Mouse (Mus musculus) neural tube, embryonic 15.5 days (tissue): Measurements from ENCODE around the gene Gnb1l. TPM values are rescaled to one million over a fixed set of nuclear protein-coding genes. Genes with fewer than 3 reads are reported as not detected.
A peak's percentile ranks its signal among the peaks of the same experiment; 100 is the strongest.
"Not testable (repeated sequence)": the region's sequence is repeated elsewhere in the genome, so short reads cannot be mapped to it uniquely, and the experiment has no call there.

ENCODE experiments used
- ATAC-seq: fragments of 200-750 bp; cut with Nextera tagmentation; 2 replicates; pipeline ENCODE4 v1.8.0; 2017; ENCODE audit warnings: mild to moderate bottlenecking, moderate TSS enrichment, moderate library complexity; ENCODE audit not compliant: low FRiP score
- H3K27ac ChIP-seq: fragments of 300-500 bp; sonication (generic); replicated peaks from 2 replicates; pipeline ENCODE4 v1.5.1; 2015; ENCODE audit warnings: mild to moderate bottlenecking, inconsistent platforms
- H3K27me3 ChIP-seq: fragments of 300-500 bp; sonication (generic); replicated peaks from 2 replicates; pipeline ENCODE4 v1.6.1; 2015; ENCODE audit warnings: inconsistent platforms
- H3K36me3 ChIP-seq: fragments of 300-500 bp; sonication (generic); 2 replicates; pipeline ENCODE4 v1.6.1; 2015; ENCODE audit warnings: inconsistent platforms
- H3K4me1 ChIP-seq: fragments of 300-500 bp; sonication (generic); 2 replicates; pipeline ENCODE4 v1.6.1; 2015; ENCODE audit warnings: inconsistent platforms
- H3K4me2 ChIP-seq: fragments of 300-500 bp; sonication (generic); 2 replicates; pipeline ENCODE4 v1.6.1; 2015; ENCODE audit warnings: inconsistent platforms, mild to moderate bottlenecking, moderate library complexity
- H3K4me3 ChIP-seq: fragments of 300-500 bp; sonication (generic); replicated peaks from 2 replicates; pipeline ENCODE4 v1.5.1; 2015; ENCODE audit warnings: mild to moderate bottlenecking, inconsistent platforms
- H3K9ac ChIP-seq: fragments of 300-500 bp; sonication (generic); replicated peaks from 2 replicates; pipeline ENCODE4 v1.6.1; 2015; ENCODE audit warnings: mild to moderate bottlenecking, inconsistent platforms
- H3K9me3 ChIP-seq: fragments of 300-500 bp; sonication (generic); replicated peaks from 2 replicates; pipeline ENCODE4 v1.6.1; 2016; ENCODE audit warnings: inconsistent platforms
- WGBS: fragments of 180-500 bp; shearing (Covaris S2); methylation state at CpG from one replicate; pipeline ENCODE4 v1.1.7; 2015; ENCODE audit warnings: mixed read lengths; 5-methylcytosine and 5-hydroxymethylcytosine counted together
- polyA plus RNA-seq: library from polyadenylated mRNA; unstranded; fragments of >200 nt; fragmentation: Nextera tagmentation; extraction: Ambion mirVana; gene quantifications from 2 replicates; pipeline ENCODE4 v1.2.1, GENCODE M21; 2015

Gnb1l gene
- polyA plus RNA-seq, 1 experiment from 2014 or later: 16.1 TPM

- H3K9ac ChIP-seq: no peak overlapping the region
- peaks cover 13% of the 10 kb centered on the region for H3K36me3 ChIP-seq
- H3K27me3 ChIP-seq: no peaks in the 10 kb centered on the region
- no peak for ATAC-seq
- H3K4me2 ChIP-seq: no peak overlapping the region
- H3K27ac ChIP-seq: no peak overlapping the region
- H3K4me3 ChIP-seq: no peak overlapping the region
- 54% methylated on average over 1 of the region's 1 CpGs for WGBS
- no peaks in the 10 kb centered on the region for H3K9me3 ChIP-seq
- H3K4me1 ChIP-seq: no peaks in the 10 kb centered on the region
These were observed 8.7 kb downstream of the Gnb1l start for GRCm38 (mm10) chr16:18507200-18507549.

- ATAC-seq: no peak
- H3K4me2 ChIP-seq: no peak overlapping the region
- H3K27me3 ChIP-seq: no peaks in the 10 kb centered on the region
- no peak overlapping the region for H3K9ac ChIP-seq
- no peaks in the 10 kb centered on the region for H3K4me1 ChIP-seq
- H3K4me3 ChIP-seq: no peak overlapping the region
- H3K9me3 ChIP-seq: no peaks in the 10 kb centered on the region
- H3K36me3 ChIP-seq: no peaks in the 10 kb centered on the region
- H3K27ac ChIP-seq: no peak overlapping the region
- 82% methylated on average over 5 of the region's 5 CpGs for WGBS
These were observed 13.2 kb downstream of the Gnb1l start for GRCm38 (mm10) chr16:18511741-18512140.

GRCm38 (mm10) chr16:18513508-18513907 lies 15.0 kb downstream of the Gnb1l start:
- WGBS: 71% methylated on average over 6 of the region's 6 CpGs

GRCm38 (mm10) chr16:18518091-18518490 lies 19.6 kb downstream of the Gnb1l start:
- ATAC-seq: no peak
- Histone ChIP-seq H3K27ac (no peak overlapping the region), H3K4me2 (no peak overlapping the region), H3K36me3 (no peaks in the 10 kb centered on the region), H3K9me3 (no peaks in the 10 kb centered on the region), H3K27me3 (no peaks in the 10 kb centered on the region), H3K4me3 (no peak overlapping the region), H3K4me1 (no peaks in the 10 kb centered on the region), H3K9ac (no peak overlapping the region)

More at GRCm38 (mm10) chr16:18513508-18513907, 15.0 kb downstream of the Gnb1l start:
- no peaks in the 10 kb centered on the region for H3K27me3 ChIP-seq
- H3K9me3 ChIP-seq: no peaks in the 10 kb centered on the region
- no peak overlapping the region for H3K4me3 ChIP-seq
- H3K4me2 ChIP-seq: no peak overlapping the region
- no peaks in the 10 kb centered on the region for H3K4me1 ChIP-seq
- no peak for ATAC-seq
- no peak overlapping the region for H3K27ac ChIP-seq
- no peaks in the 10 kb centered on the region for H3K36me3 ChIP-seq
- H3K9ac ChIP-seq: no peak overlapping the region

- 91% methylated on average over 8 of the region's 8 CpGs for WGBS
- Histone ChIP-seq H3K4me3 (no peak overlapping the region), H3K27ac (no peak overlapping the region), H3K9ac (no peak overlapping the region), H3K27me3 (no peaks in the 10 kb centered on the region), H3K4me2 (no peak overlapping the region), H3K36me3 (no peaks in the 10 kb centered on the region), H3K9me3 (no peaks in the 10 kb centered on the region), H3K4me1 (no peaks in the 10 kb centered on the region)
- ATAC-seq: no peak
These were observed 25.2 kb downstream of the Gnb1l start for GRCm38 (mm10) chr16:18523563-18524245.

GRCm38 (mm10) chr16:18528656-18529055 lies 30.1 kb downstream of the Gnb1l start:
- H3K9me3 ChIP-seq: no peaks in the 10 kb centered on the region
- H3K9ac ChIP-seq: no peak overlapping the region
- H3K36me3 ChIP-seq: no peaks in the 10 kb centered on the region
- ATAC-seq: no peak
- H3K27me3 ChIP-seq: no peaks in the 10 kb centered on the region
- 84% methylated on average over 5 of the region's 5 CpGs for WGBS
- H3K4me1 ChIP-seq: no peaks in the 10 kb centered on the region
- no peak overlapping the region for H3K4me3 ChIP-seq
- no peak overlapping the region for H3K4me2 ChIP-seq
- no peak overlapping the region for H3K27ac ChIP-seq

- 91% methylated on average over 7 of the region's 7 CpGs for WGBS
- not testable (repeated sequence) for H3K4me3 ChIP-seq, H3K9ac ChIP-seq, H3K27ac ChIP-seq, H3K4me2 ChIP-seq, H3K27me3 ChIP-seq, H3K36me3 ChIP-seq, H3K9me3 ChIP-seq, H3K4me1 ChIP-seq
- ATAC-seq: peak; percentile 92
These were observed 34.5 kb downstream of the Gnb1l start for GRCm38 (mm10) chr16:18533061-18533460.

- H3K36me3 ChIP-seq: no peaks in the 10 kb centered on the region
- H3K4me3 ChIP-seq: no peak overlapping the region
- no peak overlapping the region for H3K4me2 ChIP-seq
- no peaks in the 10 kb centered on the region for H3K4me1 ChIP-seq
- no peak for ATAC-seq
- H3K9ac ChIP-seq: no peak overlapping the region
- H3K9me3 ChIP-seq: no peaks in the 10 kb centered on the region
- H3K27me3 ChIP-seq: no peaks in the 10 kb centered on the region; the same call in 1 of the 2 replicates
- WGBS: 87% methylated on average over 3 of the region's 3 CpGs
- no peak overlapping the region for H3K27ac ChIP-seq
These were observed 39.0 kb downstream of the Gnb1l start for GRCm38 (mm10) chr16:18537407-18537990.

GRCm38 (mm10) chr16:18539281-18539680 lies 40.8 kb downstream of the Gnb1l start:
- H3K27ac ChIP-seq: no peak overlapping the region
- no peaks in the 10 kb centered on the region for H3K36me3 ChIP-seq
- WGBS: 88% methylated on average over 6 of the region's 6 CpGs
- no peaks in the 10 kb centered on the region for H3K9me3 ChIP-seq
- no peaks in the 10 kb centered on the region; the same call in 1 of the 2 replicates for H3K27me3 ChIP-seq
- H3K4me2 ChIP-seq: no peak overlapping the region
- ATAC-seq: no peak
- H3K9ac ChIP-seq: no peak overlapping the region
- H3K4me1 ChIP-seq: 0 out of 2 replicates have a peak, but pooled peaks cover 2% of the 10 kb centered on the region
- no peak overlapping the region for H3K4me3 ChIP-seq

GRCm38 (mm10) chr16:18543151-18543829 lies 44.8 kb downstream of the Gnb1l start:
- Histone ChIP-seq H3K4me3 (no peak overlapping the region), H3K4me1 (0 out of 2 replicates have a peak, but pooled peaks cover 2% of the 10 kb centered on the region), H3K27ac (no peak overlapping the region), H3K9ac (no peak overlapping the region), H3K27me3 (no peaks in the 10 kb centered on the region; the same call in 1 of the 2 replicates), H3K9me3 (no peaks in the 10 kb centered on the region), H3K4me2 (no peak overlapping the region), H3K36me3 (no peaks in the 10 kb centered on the region)
- ATAC-seq: no peak
- 46% methylated on average over 8 of the region's 8 CpGs for WGBS

GRCm38 (mm10) chr16:18547891-18548290 lies 49.4 kb downstream of the Gnb1l start:
- WGBS: 75% methylated on average over 5 of the region's 5 CpGs
- Histone ChIP-seq H3K4me3 (no peak overlapping the region), H3K4me2 (no peak overlapping the region), H3K9me3 (no peaks in the 10 kb centered on the region), H3K36me3 (no peaks in the 10 kb centered on the region), H3K27me3 (no peaks in the 10 kb centered on the region), H3K27ac (no peak overlapping the region), H3K9ac (no peak overlapping the region), H3K4me1 (0 out of 2 replicates have a peak, but pooled peaks cover 8% of the 10 kb centered on the region)
- ATAC-seq: no peak

- Histone ChIP-seq H3K9me3 (no peaks in the 10 kb centered on the region), H3K36me3 (no peaks in the 10 kb centered on the region), H3K27ac (no peak overlapping the region), H3K4me3 (no peak overlapping the region), H3K27me3 (no peaks in the 10 kb centered on the region), H3K9ac (no peak overlapping the region), H3K4me2 (no peak overlapping the region), H3K4me1 (0 out of 2 replicates have a peak, but pooled peaks cover 6% of the 10 kb centered on the region)
- 19% methylated on average over 9 of the region's 9 CpGs for WGBS
- no peak for ATAC-seq
These were observed 53.1 kb downstream of the Gnb1l start for GRCm38 (mm10) chr16:18551604-18552003.
